Mouse (Mus musculus): Measurements from ENCODE around the gene Abl1. TPM values are rescaled to one million over a fixed set of nuclear protein-coding genes. Genes with fewer than 3 reads are reported as not detected.

Abl1 gene
- polyA plus RNA-seq, 1 experiment from 2014 or later = 14.5 TPM

DNA sequence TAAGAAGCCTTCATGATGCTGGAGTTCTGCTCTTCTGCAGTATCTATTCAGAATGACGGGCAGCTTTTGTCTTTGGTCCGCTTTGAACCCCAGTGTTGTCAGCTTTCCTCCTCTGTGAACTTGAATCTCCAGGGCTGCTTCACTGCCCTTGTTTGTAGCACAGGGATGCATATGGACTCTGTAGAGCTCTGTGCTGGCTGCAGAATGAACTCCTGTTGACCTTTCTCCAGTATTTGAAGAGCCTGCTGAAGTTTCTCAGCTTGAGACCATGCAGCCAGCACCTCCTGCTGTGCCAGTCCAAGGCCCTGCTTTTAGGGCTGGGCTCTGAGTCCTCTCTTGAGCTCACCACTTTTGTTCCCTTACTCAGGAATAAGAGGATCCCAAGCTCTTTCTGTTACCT lies 74.7 kb downstream of the Abl1 start:
- Histone ChIP-seq H3K4me2 (ENCODE audit: low read depth, low read length) (no peak overlapping the region), H3K27me3 (ENCODE audit: control insufficient read depth, insufficient read depth, low read length) (no peaks in the 10 kb centered on the region), H3K36me3 (ENCODE audit: control insufficient read depth, insufficient read depth, low read length) (no peaks in the 10 kb centered on the region), H3K4me3 (ENCODE audit: low read depth, low read length) (no peak overlapping the region), H3K27ac (ENCODE audit: low read depth, low read length) (no peak overlapping the region), H3K4me1 (ENCODE audit: control insufficient read depth, insufficient read depth, low read length) (peaks cover 30% of the 10 kb centered on the region), H3K9me3 (ENCODE audit: control insufficient read depth, low read length) (no peaks in the 10 kb centered on the region), H3K9ac (replicated peaks; ENCODE audit: low read depth, low read length) (no peak overlapping the region)
- ATAC-seq (ENCODE audit: low read depth) = no peak
- WGBS = 8% methylated on average over 2 of the region's 2 CpGs

DNA sequence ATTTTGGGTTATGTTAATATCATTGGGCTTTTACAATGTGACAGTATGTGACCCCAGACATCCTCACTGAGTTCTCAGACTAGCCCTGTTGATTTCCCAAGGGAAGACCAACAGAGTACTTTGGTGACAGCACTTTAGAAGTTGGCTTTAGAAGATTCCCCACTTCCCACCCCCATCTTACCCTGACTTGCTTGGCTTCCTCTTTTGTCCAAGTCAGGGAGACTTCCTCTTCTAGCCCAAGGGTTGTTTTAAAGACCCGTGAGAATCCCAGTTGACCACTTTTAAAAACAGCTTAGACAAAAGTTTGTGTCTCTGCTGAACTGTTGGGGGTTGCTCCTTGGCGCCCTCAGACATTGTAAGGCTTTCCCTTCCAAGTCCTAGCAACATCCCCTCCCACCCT lies 75.1 kb downstream of the Abl1 start:
- no peak overlapping the region for H3K9ac ChIP-seq (replicated peaks; ENCODE audit: low read depth, low read length)
- no peak overlapping the region for H3K27ac ChIP-seq (ENCODE audit: low read depth, low read length)
- no peaks in the 10 kb centered on the region for H3K27me3 ChIP-seq (ENCODE audit: control insufficient read depth, insufficient read depth, low read length)
- no peak overlapping the region for H3K4me2 ChIP-seq (ENCODE audit: low read depth, low read length)
- H3K9me3 ChIP-seq (ENCODE audit: control insufficient read depth, low read length) = no peaks in the 10 kb centered on the region
- peaks cover 30% of the 10 kb centered on the region for H3K4me1 ChIP-seq (ENCODE audit: control insufficient read depth, insufficient read depth, low read length)
- no peak overlapping the region for H3K4me3 ChIP-seq (ENCODE audit: low read depth, low read length)
- H3K36me3 ChIP-seq (ENCODE audit: control insufficient read depth, insufficient read depth, low read length) = no peaks in the 10 kb centered on the region
- ATAC-seq (ENCODE audit: low read depth) = no peak
- WGBS = 20% methylated on average over 2 of the region's 2 CpGs

DNA sequence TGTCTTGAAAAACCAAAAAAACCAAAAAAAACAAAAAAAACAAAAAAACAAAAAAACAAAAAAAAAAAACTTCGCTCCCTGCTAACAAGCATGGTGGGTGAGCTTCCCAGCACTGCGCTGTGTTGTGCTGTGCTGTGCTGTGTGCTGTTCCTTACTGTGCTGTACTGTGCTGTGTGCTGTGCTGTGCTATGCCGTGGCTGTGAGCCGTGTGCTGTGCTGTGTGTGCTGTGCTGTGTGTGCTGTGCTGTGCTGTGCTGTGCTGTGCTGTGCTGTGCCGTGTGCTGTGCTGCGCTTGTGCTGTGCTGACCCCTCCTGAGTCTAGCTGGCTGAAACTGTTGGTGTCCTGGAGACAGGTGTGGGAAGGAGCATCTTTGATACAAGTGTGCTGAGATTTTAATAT lies 78.9 kb downstream of the Abl1 start:
- Histone ChIP-seq H3K36me3 (ENCODE audit: control insufficient read depth, insufficient read depth, low read length) (no peaks in the 10 kb centered on the region), H3K4me1 (ENCODE audit: control insufficient read depth, insufficient read depth, low read length) (peaks cover 28% of the 10 kb centered on the region), H3K9me3 (ENCODE audit: control insufficient read depth, low read length) (no peaks in the 10 kb centered on the region), H3K9ac (replicated peaks; ENCODE audit: low read depth, low read length) (no peak overlapping the region), H3K27ac (ENCODE audit: low read depth, low read length) (no peak overlapping the region), H3K4me3 (ENCODE audit: low read depth, low read length) (no peak overlapping the region), H3K4me2 (ENCODE audit: low read depth, low read length) (no peak overlapping the region), H3K27me3 (ENCODE audit: control insufficient read depth, insufficient read depth, low read length) (no peaks in the 10 kb centered on the region)
- ATAC-seq (ENCODE audit: low read depth) = no peak
- 96% methylated on average over 6 of the region's 6 CpGs for WGBS

DNA sequence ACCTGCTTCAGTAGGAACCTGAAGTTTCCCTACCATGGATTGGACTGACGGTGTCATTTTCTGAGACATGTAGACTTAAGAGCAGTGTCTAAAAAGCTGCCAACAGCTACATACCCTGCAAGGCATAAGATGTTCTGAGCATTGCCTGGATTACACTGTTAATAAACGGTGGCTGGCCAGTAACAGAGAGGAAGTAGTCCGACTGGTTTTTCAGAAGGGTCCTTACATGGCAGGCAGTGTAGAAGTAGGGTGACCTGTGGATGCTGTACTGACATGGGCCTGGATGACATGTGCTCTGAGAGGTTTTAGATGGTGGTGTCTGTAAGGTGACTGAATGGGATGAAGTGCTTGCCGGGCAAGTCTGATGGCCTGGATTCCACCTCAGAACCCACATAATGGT lies 79.6 kb downstream of the Abl1 start:
- Histone ChIP-seq H3K9me3 (ENCODE audit: control insufficient read depth, low read length) (no peaks in the 10 kb centered on the region), H3K9ac (replicated peaks; ENCODE audit: low read depth, low read length) (no peak overlapping the region), H3K4me1 (ENCODE audit: control insufficient read depth, insufficient read depth, low read length) (peaks cover 26% of the 10 kb centered on the region), H3K4me2 (ENCODE audit: low read depth, low read length) (no peak overlapping the region), H3K36me3 (ENCODE audit: control insufficient read depth, insufficient read depth, low read length) (no peaks in the 10 kb centered on the region), H3K27me3 (ENCODE audit: control insufficient read depth, insufficient read depth, low read length) (no peaks in the 10 kb centered on the region), H3K27ac (ENCODE audit: low read depth, low read length) (no peak overlapping the region), H3K4me3 (ENCODE audit: low read depth, low read length) (no peak overlapping the region)
- ATAC-seq (ENCODE audit: low read depth) = no peak
- WGBS = 87% methylated on average over 4 of the region's 4 CpGs

DNA sequence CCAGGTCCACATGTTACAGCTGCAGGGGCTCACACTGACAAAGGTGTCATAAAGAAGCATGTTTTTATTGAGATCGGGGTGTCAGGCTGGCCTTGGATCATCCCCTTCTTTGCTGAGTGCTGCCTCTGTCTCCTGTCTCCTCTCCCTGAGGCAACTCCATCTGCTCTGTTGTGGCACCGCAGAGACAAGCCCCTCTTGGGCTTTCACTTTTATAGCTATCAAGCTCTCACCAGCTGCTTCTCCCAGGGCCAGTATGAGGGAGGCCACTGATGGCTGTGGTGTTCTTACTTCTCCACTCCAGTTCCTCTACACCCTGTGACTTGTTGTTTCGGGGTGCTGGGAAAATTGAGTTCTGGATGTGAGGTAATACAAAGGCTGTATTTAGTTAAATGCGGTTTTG lies 80.9 kb downstream of the Abl1 start:
- Histone ChIP-seq H3K27me3 (ENCODE audit: control insufficient read depth, insufficient read depth, low read length) (no peaks in the 10 kb centered on the region), H3K4me1 (ENCODE audit: control insufficient read depth, insufficient read depth, low read length) (peaks cover 24% of the 10 kb centered on the region), H3K27ac (ENCODE audit: low read depth, low read length) (peak overlapping the region; percentile 60), H3K4me3 (ENCODE audit: low read depth, low read length) (no peak overlapping the region), H3K4me2 (ENCODE audit: low read depth, low read length) (no peak overlapping the region; the same call in 1 of the 2 replicates), H3K9ac (replicated peaks; ENCODE audit: low read depth, low read length) (no peak overlapping the region), H3K36me3 (ENCODE audit: control insufficient read depth, insufficient read depth, low read length) (no peaks in the 10 kb centered on the region), H3K9me3 (ENCODE audit: control insufficient read depth, low read length) (no peaks in the 10 kb centered on the region)
- WGBS = 40% methylated on average over 4 of the region's 4 CpGs
- no peak for ATAC-seq (ENCODE audit: low read depth)

DNA sequence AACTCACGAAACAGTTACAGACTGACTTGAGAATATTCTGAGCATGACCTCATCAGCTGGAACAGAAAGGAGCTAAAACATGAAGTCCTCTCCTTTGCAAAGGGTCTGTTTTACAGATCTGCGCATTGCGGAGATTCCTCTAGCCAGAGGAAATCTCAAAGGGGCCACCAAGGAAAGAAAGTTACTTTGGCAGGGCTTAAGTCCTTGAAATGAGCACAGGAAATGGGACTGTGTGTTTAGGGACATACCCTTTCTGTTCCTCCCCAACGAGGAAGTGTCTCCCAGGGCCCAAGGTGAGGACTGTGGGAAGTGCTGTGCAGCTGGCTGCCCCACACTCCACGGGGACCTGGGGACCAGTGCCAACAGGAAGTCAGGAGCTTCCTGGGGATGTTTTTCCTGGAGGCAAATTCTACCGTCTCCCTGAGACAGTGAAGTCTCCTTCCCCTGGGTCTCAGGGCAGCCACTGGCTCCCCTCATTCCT lies 81.5 kb downstream of the Abl1 start:
- H3K4me1 ChIP-seq (ENCODE audit: control insufficient read depth, insufficient read depth, low read length) = peaks cover 24% of the 10 kb centered on the region
- peak overlapping the region; percentile 34 for H3K27ac ChIP-seq (ENCODE audit: low read depth, low read length)

DNA sequence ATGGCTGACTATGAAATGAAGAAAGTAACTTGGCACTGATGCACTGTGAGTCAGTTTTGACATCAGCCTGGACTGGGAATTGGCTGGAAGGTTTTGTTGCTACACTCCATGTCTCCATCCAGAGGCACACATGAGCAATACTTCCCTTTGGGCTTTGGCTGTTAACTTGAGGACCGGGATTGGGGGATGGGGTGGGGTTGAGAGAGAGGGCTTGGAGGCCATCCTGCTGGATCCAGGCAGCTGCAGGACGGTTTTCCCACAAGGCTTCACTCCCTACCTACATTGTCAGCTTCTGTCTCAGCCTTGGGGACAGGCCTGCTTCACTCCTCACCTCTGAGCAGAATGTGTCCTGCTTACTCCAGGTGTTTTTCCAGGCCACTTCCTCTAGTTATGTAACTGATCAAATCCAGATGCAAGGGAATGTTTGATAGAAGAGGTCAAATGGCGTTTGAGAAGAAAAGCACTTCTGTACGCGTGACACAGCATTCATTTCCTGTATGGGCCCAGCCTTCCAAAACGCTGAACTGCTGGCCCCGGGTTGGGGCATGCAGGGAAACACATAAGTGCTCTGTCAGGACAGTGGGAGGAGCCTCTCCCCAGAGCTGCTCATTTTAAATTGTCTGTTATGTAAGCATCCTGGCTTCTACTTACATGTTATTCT lies 82.7 kb downstream of the Abl1 start:
- ATAC-seq (ENCODE audit: low read depth) = no peak
- no peaks in the 10 kb centered on the region for H3K27me3 ChIP-seq (ENCODE audit: control insufficient read depth, insufficient read depth, low read length)
- no peak overlapping the region for H3K4me3 ChIP-seq (ENCODE audit: low read depth, low read length)
- peaks cover 24% of the 10 kb centered on the region for H3K4me1 ChIP-seq (ENCODE audit: control insufficient read depth, insufficient read depth, low read length)
- WGBS = 56% methylated on average over 7 of the region's 7 CpGs
- no peaks in the 10 kb centered on the region for H3K36me3 ChIP-seq (ENCODE audit: control insufficient read depth, insufficient read depth, low read length)
- no peaks in the 10 kb centered on the region for H3K9me3 ChIP-seq (ENCODE audit: control insufficient read depth, low read length)
- H3K4me2 ChIP-seq (ENCODE audit: low read depth, low read length) = no peak overlapping the region
- H3K9ac ChIP-seq (replicated peaks; ENCODE audit: low read depth, low read length) = no peak overlapping the region
- no peak overlapping the region; the same call in 1 of the 2 replicates for H3K27ac ChIP-seq (ENCODE audit: low read depth, low read length)

More for the DNA sequence above, 81.5 kb downstream of the Abl1 start:
- H3K27me3 ChIP-seq (ENCODE audit: control insufficient read depth, insufficient read depth, low read length) = no peaks in the 10 kb centered on the region
- ATAC-seq (ENCODE audit: low read depth) = no peak
- no peak overlapping the region for H3K4me2 ChIP-seq (ENCODE audit: low read depth, low read length)
- no peaks in the 10 kb centered on the region for H3K9me3 ChIP-seq (ENCODE audit: control insufficient read depth, low read length)
- no peak overlapping the region for H3K9ac ChIP-seq (replicated peaks; ENCODE audit: low read depth, low read length)
- no peaks in the 10 kb centered on the region for H3K36me3 ChIP-seq (ENCODE audit: control insufficient read depth, insufficient read depth, low read length)
- 36% methylated on average over 6 of the region's 6 CpGs for WGBS
- H3K4me3 ChIP-seq (ENCODE audit: low read depth, low read length) = no peak overlapping the region

DNA sequence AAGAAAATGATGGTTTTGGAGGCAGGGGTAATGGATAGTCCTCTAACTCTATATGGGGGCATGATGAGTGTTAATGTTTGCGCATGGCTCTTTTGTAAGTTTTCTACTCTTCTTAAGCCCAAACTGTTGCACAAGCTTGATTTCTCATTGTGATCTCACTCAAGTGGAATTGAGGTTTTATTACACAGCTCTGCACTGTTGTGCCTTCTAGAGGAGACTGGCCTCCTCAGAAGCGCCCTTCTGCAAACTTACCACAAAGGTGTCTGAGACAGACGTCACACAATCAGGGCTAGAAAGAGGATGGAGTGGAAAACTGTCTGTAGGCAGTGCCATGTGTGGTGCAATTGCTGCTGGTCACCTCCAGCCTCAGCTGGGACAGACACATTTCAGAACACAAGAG lies 88.3 kb downstream of the Abl1 start:
- over 99% methylated on average over 3 of the region's 3 CpGs for WGBS
- Histone ChIP-seq H3K36me3 (ENCODE audit: control insufficient read depth, insufficient read depth, low read length) (peaks cover 10% of the 10 kb centered on the region), H3K9me3 (ENCODE audit: control insufficient read depth, low read length) (no peaks in the 10 kb centered on the region), H3K27me3 (ENCODE audit: control insufficient read depth, insufficient read depth, low read length) (no peaks in the 10 kb centered on the region), H3K4me1 (ENCODE audit: control insufficient read depth, insufficient read depth, low read length) (peaks cover under 1% of the 10 kb centered on the region; the same call in 1 of the 2 replicates), H3K9ac (replicated peaks; ENCODE audit: low read depth, low read length) (no peak overlapping the region), H3K27ac (ENCODE audit: low read depth, low read length) (no peak overlapping the region), H3K4me2 (ENCODE audit: low read depth, low read length) (no peak overlapping the region), H3K4me3 (ENCODE audit: low read depth, low read length) (no peak overlapping the region)
- ATAC-seq (ENCODE audit: low read depth) = no peak

DNA sequence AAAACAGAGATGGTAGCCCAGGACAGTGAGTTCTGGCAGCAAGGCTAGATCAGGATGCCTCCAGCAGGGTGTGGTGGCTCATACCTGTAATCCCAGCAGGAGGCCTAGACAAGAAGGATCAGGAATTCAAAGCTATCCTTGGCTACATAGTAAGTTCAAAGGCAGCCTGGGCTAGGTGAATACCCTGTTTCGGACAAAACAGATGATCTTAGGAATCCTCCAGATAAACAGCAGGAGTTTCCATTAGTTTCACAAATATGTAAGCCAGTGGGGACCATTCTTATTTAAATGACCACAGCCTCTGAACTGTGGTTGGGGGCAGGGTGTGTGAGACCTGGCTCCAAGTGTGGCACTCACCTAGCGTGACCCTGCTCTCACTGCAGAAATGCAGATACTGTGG lies 91.1 kb downstream of the Abl1 start:
- peaks cover 10% of the 10 kb centered on the region for H3K36me3 ChIP-seq (ENCODE audit: control insufficient read depth, insufficient read depth, low read length)
- WGBS = 90% methylated on average over 2 of the region's 2 CpGs
- no peaks in the 10 kb centered on the region for H3K9me3 ChIP-seq (ENCODE audit: control insufficient read depth, low read length)
- H3K27ac ChIP-seq (ENCODE audit: low read depth, low read length) = no peak overlapping the region
- no peaks in the 10 kb centered on the region for H3K27me3 ChIP-seq (ENCODE audit: control insufficient read depth, insufficient read depth, low read length)
- no peak overlapping the region for H3K4me2 ChIP-seq (ENCODE audit: low read depth, low read length)
- no peak overlapping the region for H3K9ac ChIP-seq (replicated peaks; ENCODE audit: low read depth, low read length)
- no peaks in the 10 kb centered on the region for H3K4me1 ChIP-seq (ENCODE audit: control insufficient read depth, insufficient read depth, low read length)
- H3K4me3 ChIP-seq (ENCODE audit: low read depth, low read length) = no peak overlapping the region
- no peak for ATAC-seq (ENCODE audit: low read depth)
